Mouse (Mus musculus) myocyte (in vitro differentiated cells): ENCODE measurements around the gene Igfbp6. TPM values are rescaled to one million over a fixed set of nuclear protein-coding genes. Genes with fewer than 3 reads are reported as not detected.

Source experiments
- H3K27me3 ChIP-seq: one replicate; pipeline ENCODE4 v1.6.1; 2011; ENCODE audit not compliant: control insufficient read depth, insufficient read depth, insufficient read length
- H3K36me3 ChIP-seq: one replicate; pipeline ENCODE4 v1.6.1; 2011; ENCODE audit not compliant: control insufficient read depth, insufficient read depth
- H3K4me2 ChIP-seq: one replicate; pipeline ENCODE4 v1.6.1; 2011; ENCODE audit warnings: low read depth, control low read depth
- H3K4me3 ChIP-seq: one replicate; pipeline ENCODE4 v1.5.1; 2011; ENCODE audit warnings: mild to moderate bottlenecking, control low read depth, moderate library complexity
- H3K79me2 ChIP-seq: one replicate; pipeline ENCODE4 v1.6.1; 2011; ENCODE audit not compliant: control insufficient read depth, insufficient read depth
- H3ac ChIP-seq: one replicate; pipeline ENCODE4 v1.6.1; 2011; ENCODE audit not compliant: control insufficient read depth, insufficient read length
- CEBPB ChIP-seq: IDR thresholded peaks from 2 replicates; pipeline ENCODE4 v1.6.1; 2011; ENCODE audit warnings: mild to moderate bottlenecking, moderate library complexity; ENCODE audit not compliant: poor library complexity, insufficient read depth, severe bottlenecking
- E2F4 ChIP-seq: IDR thresholded peaks from one replicate; pipeline ENCODE4 v1.6.1; 2011; ENCODE audit warnings: mild to moderate bottlenecking, control low read depth, moderate library complexity; ENCODE audit not compliant: insufficient read depth
- MAX ChIP-seq: IDR thresholded peaks from one replicate; pipeline ENCODE4 v1.6.1; 2011; ENCODE audit warnings: low read depth, mild to moderate bottlenecking, control low read depth
- MYOD1 ChIP-seq, 3 experiments: IDR thresholded peaks; one replicate each; pipeline ENCODE4 v1.6.1; 2011; ENCODE audit warnings: control low read depth in 2 of 3, low read depth in 2 of 3, mild to moderate bottlenecking in 2 of 3, moderate library complexity in 1 of 3; ENCODE audit not compliant: insufficient read length in 2 of 3, control insufficient read depth in 1 of 3
- MYOG ChIP-seq, 3 experiments: IDR thresholded peaks; one replicate each; pipeline ENCODE4 v1.6.1; 2011; ENCODE audit warnings: control low read depth in 2 of 3, low read depth in 2 of 3, mild to moderate bottlenecking in 2 of 3; ENCODE audit not compliant: insufficient read length in 2 of 3, control insufficient read depth in 1 of 3, insufficient read depth in 1 of 3
- POLR2A ChIP-seq: IDR thresholded peaks from one replicate; pipeline ENCODE4 v1.6.1; 2011; ENCODE audit warnings: low read depth, mild to moderate bottlenecking, control low read depth, moderate library complexity; ENCODE audit not compliant: insufficient read length
- POLR2AphosphoS2 ChIP-seq: IDR thresholded peaks from one replicate; pipeline ENCODE4 v1.6.1; 2011; ENCODE audit warnings: low read depth, control low read depth; ENCODE audit not compliant: insufficient read length
- REST ChIP-seq: IDR thresholded peaks from one replicate; pipeline ENCODE4 v1.6.1; 2011; ENCODE audit warnings: mild to moderate bottlenecking, control low read depth, moderate library complexity; ENCODE audit not compliant: insufficient read depth, insufficient read length
- SRF ChIP-seq: IDR thresholded peaks from one replicate; pipeline ENCODE4 v1.6.1; 2011; ENCODE audit warnings: low read depth; ENCODE audit not compliant: control insufficient read depth, insufficient read length
- TCF12 ChIP-seq: IDR thresholded peaks from one replicate; pipeline ENCODE4 v1.6.1; 2011; ENCODE audit warnings: mild to moderate bottlenecking, control low read depth; ENCODE audit not compliant: poor library complexity, insufficient read depth, severe bottlenecking
- TCF3 ChIP-seq: IDR thresholded peaks from one replicate; pipeline ENCODE4 v1.6.1; 2011; ENCODE audit warnings: low read depth, control low read depth; ENCODE audit not compliant: insufficient read length
- USF1 ChIP-seq: IDR thresholded peaks from one replicate; pipeline ENCODE4 v1.6.1; 2011; ENCODE audit warnings: low read depth, mild to moderate bottlenecking, control low read depth, moderate library complexity
- polyA plus RNA-seq: library from polyadenylated mRNA; unstranded; fragments of >200 nt; fragmentation: generic; extraction: Trizol; gene quantifications from one replicate; pipeline ENCODE4 v1.2.1, GENCODE M21; 2012; ENCODE audit warnings: missing spikeins

Gene Igfbp6
- polyA plus RNA-seq: 182 TPM

- TF ChIP-seq TCF12 (no peak), REST (no peak), POLR2A (peak; percentile 70), POLR2AphosphoS2 (peak; percentile 65), MAX (no peak), MYOG (IDR thresholded peaks at IDR 0.05; ENCODE audit: control insufficient read depth in 1 of 3, insufficient read depth in 1 of 3, insufficient read length in 2 of 3, low read depth in 2 of 3) (peak in 2 of 3 experiments; percentile 4 to 78), E2F4 (no peak), MYOD1 (IDR thresholded peaks at IDR 0.05; ENCODE audit: control insufficient read depth in 1 of 3, insufficient read length in 2 of 3, low read depth in 2 of 3) (peak; percentile 4 to 69 (median 32))
- Histone ChIP-seq H3K4me3 (peak within 1 kb of the TSS; percentile 59), H3ac (peak within 1 kb of the TSS; percentile 66), H3K79me2 (peaks cover 5% of the 10 kb centered on the region), H3K4me2 (peak within 1 kb of the TSS; percentile 89), H3K27me3 (no peaks in the 10 kb centered on the region), H3K36me3 (no peaks in the 10 kb centered on the region)
Measured at GRCm38 (mm10) chr15:102144274-102144711, at the start of gene Igfbp6. TSS of gene Igfbp6 (plus strand) at chr15:102144362.

GRCm38 (mm10) chr15:102094988-102095387, 49.2 kb upstream of the Igfbp6 start:
- Histone ChIP-seq H3K36me3 (peaks cover 66% of the 10 kb centered on the region), H3K27me3 (no peaks in the 10 kb centered on the region), H3K4me3 (no peak overlapping the region), H3K79me2 (peaks cover 26% of the 10 kb centered on the region), H3K4me2 (no peak overlapping the region), H3ac (no peak overlapping the region)
- TF ChIP-seq SRF (no peak), POLR2AphosphoS2 (peak; percentile 48)

GRCm38 (mm10) chr15:102097147-102097915, 46.8 kb upstream of the Igfbp6 start:
- Histone ChIP-seq H3K79me2 (peaks cover 9% of the 10 kb centered on the region), H3ac (no peak overlapping the region), H3K36me3 (peaks cover 43% of the 10 kb centered on the region), H3K4me2 (peak overlapping the region; percentile 96), H3K27me3 (no peaks in the 10 kb centered on the region), H3K4me3 (no peak overlapping the region)
- TF ChIP-seq POLR2AphosphoS2 (peak; percentile 79), MYOD1 (IDR thresholded peaks at IDR 0.05; ENCODE audit: control insufficient read depth in 1 of 3, insufficient read length in 2 of 3, low read depth in 2 of 3) (peak in 2 of 3 experiments; percentile 9 to 38), MYOG (IDR thresholded peaks at IDR 0.05; ENCODE audit: control insufficient read depth in 1 of 3, insufficient read depth in 1 of 3, insufficient read length in 2 of 3, low read depth in 2 of 3) (no peak), CEBPB (peak; percentile 94), POLR2A (no peak), MAX (peak; percentile 21)

- Histone ChIP-seq H3ac (no peak overlapping the region), H3K36me3 (peaks cover 35% of the 10 kb centered on the region), H3K4me3 (no peak overlapping the region)
Measured at GRCm38 (mm10) chr15:102097991-102098555, 46.1 kb upstream of the Igfbp6 start.

GRCm38 (mm10) chr15:102099260-102099659, 44.9 kb upstream of the Igfbp6 start:
- Histone ChIP-seq H3K27me3 (no peaks in the 10 kb centered on the region), H3K4me3 (peak overlapping the region; percentile 70), H3ac (peak overlapping the region; percentile 11), H3K4me2 (peak overlapping the region; percentile 96), H3K79me2 (peaks cover 23% of the 10 kb centered on the region), H3K36me3 (peaks cover 24% of the 10 kb centered on the region)
- peak; percentile 57 for TF ChIP-seq POLR2A
- peak; percentile 67 for TF ChIP-seq POLR2AphosphoS2
- no peak for TF ChIP-seq MYOG (IDR thresholded peaks at IDR 0.05; ENCODE audit: control insufficient read depth in 1 of 3, insufficient read depth in 1 of 3, insufficient read length in 2 of 3, low read depth in 2 of 3)

More at GRCm38 (mm10) chr15:102097991-102098555, 46.1 kb upstream of the Igfbp6 start:
- TF ChIP-seq TCF12: no peak
- TF ChIP-seq POLR2AphosphoS2: peak; percentile 53
- H3K4me2 ChIP-seq: peak overlapping the region; percentile 96
- peaks cover 12% of the 10 kb centered on the region for H3K79me2 ChIP-seq
- no peaks in the 10 kb centered on the region for H3K27me3 ChIP-seq

GRCm38 (mm10) chr15:102099771-102100160, 44.4 kb upstream of the Igfbp6 start:
- Histone ChIP-seq H3ac (peak overlapping the region; percentile 11), H3K27me3 (no peaks in the 10 kb centered on the region), H3K36me3 (peaks cover 19% of the 10 kb centered on the region), H3K4me2 (peak overlapping the region; percentile 96), H3K4me3 (peak overlapping the region; percentile 70), H3K79me2 (peaks cover 28% of the 10 kb centered on the region)
- TF ChIP-seq TCF3 (no peak), MYOG (IDR thresholded peaks at IDR 0.05; ENCODE audit: control insufficient read depth in 1 of 3, insufficient read depth in 1 of 3, insufficient read length in 2 of 3, low read depth in 2 of 3) (no peak), CEBPB (no peak), SRF (no peak), POLR2AphosphoS2 (no peak), MYOD1 (IDR thresholded peaks at IDR 0.05; ENCODE audit: control insufficient read depth in 1 of 3, insufficient read length in 2 of 3, low read depth in 2 of 3) (no peak), E2F4 (no peak), REST (no peak), POLR2A (no peak), USF1 (no peak), TCF12 (no peak)
